Mouse (Mus musculus): ENCODE measurements around the gene Adgrg2. TPM values are rescaled to one million over a fixed set of nuclear protein-coding genes. Genes with fewer than 3 reads are reported as not detected.

Gene Adgrg2
- 26.5 and 31.3 TPM in 2 replicates for polyA plus RNA-seq (2012; rRNA removed)
- 17.8 and 20.8 TPM in 2 replicates for polyA plus RNA-seq (2014; fragmentation: Nextera tagmentation; extraction: Ambion mirVana)

- Histone ChIP-seq H3K4me3 (replicated peaks; ENCODE audit: low read length) (peak within 1 kb of the TSS; percentile 45), H3K4me2 (replicated peaks; ENCODE audit: low read depth, low read length, severe bottlenecking) (peak within 1 kb of the TSS; percentile 54), H3K27ac (replicated peaks; ENCODE audit: low read depth, low read length) (0 out of 2 replicates have a peak within 1 kb of the TSS, but pooled peaks have one; percentile 19), H3K36me3 (ENCODE audit: control insufficient read depth, insufficient read depth, low read length) (no peaks in the 10 kb centered on the region), H3K4me1 (ENCODE audit: control insufficient read depth, insufficient read depth, low read length) (no peaks in the 10 kb centered on the region), H3K27me3 (ENCODE audit: control insufficient read depth, insufficient read depth, low read length) (peaks cover 6% of the 10 kb centered on the region; the same call in 1 of the 2 replicates), H3K9me3 (ENCODE audit: control insufficient read depth, low read length) (no peaks in the 10 kb centered on the region), H3K9ac (ENCODE audit: low read depth, low read length, severe bottlenecking) (peak within 1 kb of the TSS; percentile 60)
- WGBS, result 23% methylated on average over 30 of the region's 42 CpGs
- ATAC-seq (ENCODE audit: low FRiP score, low read depth) (peak; percentile 67), DNase-seq (ENCODE audit: low spot score) (no peak)
- TF ChIP-seq POLR2A (IDR thresholded peaks at IDR 0.05; ENCODE audit: borderline replicate concordance, extremely low read depth, insufficient read depth, insufficient read length), result no peak
These were observed at the start of gene Adgrg2 for GRCm38 (mm10) chrX:160390464-160390956. TSS of gene Adgrg2 (plus strand) at chrX:160390690.

- 73% methylated on average over 7 of the region's 7 CpGs for WGBS
- ATAC-seq (ENCODE audit: low FRiP score, low read depth) (no peak), DNase-seq (ENCODE audit: low spot score) (no peak)
- no peak overlapping the region for H3K4me2 ChIP-seq (replicated peaks; ENCODE audit: low read depth, low read length, severe bottlenecking)
- no peaks in the 10 kb centered on the region for H3K36me3 ChIP-seq (ENCODE audit: control insufficient read depth, insufficient read depth, low read length)
- no peak for TF ChIP-seq POLR2A (IDR thresholded peaks at IDR 0.05; ENCODE audit: borderline replicate concordance, extremely low read depth, insufficient read depth, insufficient read length)
- no peaks in the 10 kb centered on the region for H3K4me1 ChIP-seq (ENCODE audit: control insufficient read depth, insufficient read depth, low read length)
- H3K27ac ChIP-seq (replicated peaks; ENCODE audit: low read depth, low read length), result no peak overlapping the region
- H3K9ac ChIP-seq (ENCODE audit: low read depth, low read length, severe bottlenecking), result no peak overlapping the region
- no peaks in the 10 kb centered on the region for H3K27me3 ChIP-seq (ENCODE audit: control insufficient read depth, insufficient read depth, low read length)
- no peaks in the 10 kb centered on the region for H3K9me3 ChIP-seq (ENCODE audit: control insufficient read depth, low read length)
- no peak overlapping the region for H3K4me3 ChIP-seq (replicated peaks; ENCODE audit: low read length)
These were observed 39.5 kb upstream of the Adgrg2 start for GRCm38 (mm10) chrX:160350995-160351394.

- H3K36me3 ChIP-seq (ENCODE audit: control insufficient read depth, insufficient read depth, low read length), result no peaks in the 10 kb centered on the region
- no peak overlapping the region for H3K4me3 ChIP-seq (replicated peaks; ENCODE audit: low read length)
- no peaks in the 10 kb centered on the region for H3K27me3 ChIP-seq (ENCODE audit: control insufficient read depth, insufficient read depth, low read length)
- 42% methylated on average over 1 of the region's 1 CpGs for WGBS
- peak; percentile 70 for ATAC-seq (ENCODE audit: low FRiP score, low read depth)
- H3K4me1 ChIP-seq (ENCODE audit: control insufficient read depth, insufficient read depth, low read length), result no peaks in the 10 kb centered on the region
- no peak overlapping the region; the same call in 1 of the 2 replicates for H3K27ac ChIP-seq (replicated peaks; ENCODE audit: low read depth, low read length)
- no peaks in the 10 kb centered on the region for H3K9me3 ChIP-seq (ENCODE audit: control insufficient read depth, low read length)
- H3K4me2 ChIP-seq (replicated peaks; ENCODE audit: low read depth, low read length, severe bottlenecking), result no peak overlapping the region
- peak; percentile 38 for DNase-seq (ENCODE audit: low spot score)
- no peak for TF ChIP-seq POLR2A (IDR thresholded peaks at IDR 0.05; ENCODE audit: borderline replicate concordance, extremely low read depth, insufficient read depth, insufficient read length)
- no peak overlapping the region for H3K9ac ChIP-seq (ENCODE audit: low read depth, low read length, severe bottlenecking)
These were observed 38.4 kb upstream of the Adgrg2 start for GRCm38 (mm10) chrX:160351967-160352677.

GRCm38 (mm10) chrX:160384748-160385501 lies 5.6 kb upstream of the Adgrg2 start:
- Histone ChIP-seq H3K9me3 (ENCODE audit: control insufficient read depth, low read length) (no peaks in the 10 kb centered on the region), H3K27me3 (ENCODE audit: control insufficient read depth, insufficient read depth, low read length) (no peaks in the 10 kb centered on the region), H3K36me3 (ENCODE audit: control insufficient read depth, insufficient read depth, low read length) (no peaks in the 10 kb centered on the region), H3K27ac (replicated peaks; ENCODE audit: low read depth, low read length) (no peak overlapping the region), H3K4me2 (replicated peaks; ENCODE audit: low read depth, low read length, severe bottlenecking) (no peak overlapping the region), H3K9ac (ENCODE audit: low read depth, low read length, severe bottlenecking) (no peak overlapping the region), H3K4me1 (ENCODE audit: control insufficient read depth, insufficient read depth, low read length) (no peaks in the 10 kb centered on the region), H3K4me3 (replicated peaks; ENCODE audit: low read length) (no peak overlapping the region)
- ATAC-seq (ENCODE audit: low FRiP score, low read depth) (no peak), DNase-seq (ENCODE audit: low spot score) (no peak)
- 77% methylated on average over 6 of the region's 6 CpGs for WGBS
- TF ChIP-seq POLR2A (IDR thresholded peaks at IDR 0.05; ENCODE audit: borderline replicate concordance, extremely low read depth, insufficient read depth, insufficient read length), result no peak

GRCm38 (mm10) chrX:160385502-160385772 lies 5.1 kb upstream of the Adgrg2 start:
- no peaks in the 10 kb centered on the region for H3K36me3 ChIP-seq (ENCODE audit: control insufficient read depth, insufficient read depth, low read length)
- H3K27me3 ChIP-seq (ENCODE audit: control insufficient read depth, insufficient read depth, low read length), result no peaks in the 10 kb centered on the region
- H3K4me3 ChIP-seq (replicated peaks; ENCODE audit: low read length), result no peak overlapping the region
- DNase-seq (ENCODE audit: low spot score), result no peak
- no peak overlapping the region for H3K27ac ChIP-seq (replicated peaks; ENCODE audit: low read depth, low read length)
- 86% methylated on average over 1 of the region's 1 CpGs for WGBS
- no peaks in the 10 kb centered on the region for H3K4me1 ChIP-seq (ENCODE audit: control insufficient read depth, insufficient read depth, low read length)
- no peak for TF ChIP-seq POLR2A (IDR thresholded peaks at IDR 0.05; ENCODE audit: borderline replicate concordance, extremely low read depth, insufficient read depth, insufficient read length)
- no peak overlapping the region for H3K9ac ChIP-seq (ENCODE audit: low read depth, low read length, severe bottlenecking)
- no peaks in the 10 kb centered on the region for H3K9me3 ChIP-seq (ENCODE audit: control insufficient read depth, low read length)
- no peak for ATAC-seq (ENCODE audit: low FRiP score, low read depth)
- H3K4me2 ChIP-seq (replicated peaks; ENCODE audit: low read depth, low read length, severe bottlenecking), result no peak overlapping the region
